Mouse (Mus musculus) neural tube, embryonic 15.5 days (tissue): ENCODE results near the gene Iqce. TPM values are rescaled to one million over a fixed set of nuclear protein-coding genes. Genes with fewer than 3 reads are reported as not detected.
A peak's percentile ranks its signal among the peaks of the same experiment; 100 is the strongest.

Source experiments
- ATAC-seq: fragments of 200-750 bp; cut with Nextera tagmentation; 2 replicates; pipeline ENCODE4 v1.8.0; 2017; ENCODE audit warnings: mild to moderate bottlenecking, moderate TSS enrichment, moderate library complexity; ENCODE audit not compliant: low FRiP score
- H3K27ac ChIP-seq: fragments of 300-500 bp; sonication (generic); replicated peaks from 2 replicates; pipeline ENCODE4 v1.5.1; 2015; ENCODE audit warnings: mild to moderate bottlenecking, inconsistent platforms
- H3K27me3 ChIP-seq: fragments of 300-500 bp; sonication (generic); replicated peaks from 2 replicates; pipeline ENCODE4 v1.6.1; 2015; ENCODE audit warnings: inconsistent platforms
- H3K36me3 ChIP-seq: fragments of 300-500 bp; sonication (generic); 2 replicates; pipeline ENCODE4 v1.6.1; 2015; ENCODE audit warnings: inconsistent platforms
- H3K4me1 ChIP-seq: fragments of 300-500 bp; sonication (generic); 2 replicates; pipeline ENCODE4 v1.6.1; 2015; ENCODE audit warnings: inconsistent platforms
- H3K4me2 ChIP-seq: fragments of 300-500 bp; sonication (generic); 2 replicates; pipeline ENCODE4 v1.6.1; 2015; ENCODE audit warnings: inconsistent platforms, mild to moderate bottlenecking, moderate library complexity
- H3K4me3 ChIP-seq: fragments of 300-500 bp; sonication (generic); replicated peaks from 2 replicates; pipeline ENCODE4 v1.5.1; 2015; ENCODE audit warnings: mild to moderate bottlenecking, inconsistent platforms
- H3K9ac ChIP-seq: fragments of 300-500 bp; sonication (generic); replicated peaks from 2 replicates; pipeline ENCODE4 v1.6.1; 2015; ENCODE audit warnings: mild to moderate bottlenecking, inconsistent platforms
- H3K9me3 ChIP-seq: fragments of 300-500 bp; sonication (generic); replicated peaks from 2 replicates; pipeline ENCODE4 v1.6.1; 2016; ENCODE audit warnings: inconsistent platforms
- WGBS: fragments of 180-500 bp; shearing (Covaris S2); methylation state at CpG from one replicate; pipeline ENCODE4 v1.1.7; 2015; ENCODE audit warnings: mixed read lengths; 5-methylcytosine and 5-hydroxymethylcytosine counted together
- polyA plus RNA-seq: library from polyadenylated mRNA; unstranded; fragments of >200 nt; fragmentation: Nextera tagmentation; extraction: Ambion mirVana; gene quantifications from 2 replicates; pipeline ENCODE4 v1.2.1, GENCODE M21; 2015

Gene Iqce
- polyA plus RNA-seq, 1 experiment from 2014 or later = 26.2 TPM

- H3K9me3 ChIP-seq = no peaks in the 10 kb centered on the region
- ATAC-seq = no peak
Measured at GRCm38 (mm10) chr5:140703480-140704377, 1.6 kb upstream of the Iqce start.

GRCm38 (mm10) chr5:140702618-140703175 lies 519 bp upstream of the Iqce start:
- Histone ChIP-seq H3K4me3 (peak overlapping the region; percentile 76), H3K9me3 (no peaks in the 10 kb centered on the region), H3K9ac (peak overlapping the region; percentile 89), H3K4me2 (peak overlapping the region; percentile 85), H3K27ac (peak overlapping the region; percentile 92), H3K27me3 (no peaks in the 10 kb centered on the region), H3K36me3 (peaks cover 5% of the 10 kb centered on the region), H3K4me1 (peaks cover 50% of the 10 kb centered on the region)
- 63% methylated on average over 19 of the region's 19 CpGs for WGBS
- no peak for ATAC-seq

More at GRCm38 (mm10) chr5:140703480-140704377, 1.6 kb upstream of the Iqce start:
- Histone ChIP-seq H3K4me1 (peaks cover 50% of the 10 kb centered on the region), H3K4me2 (peak overlapping the region; percentile 81), H3K36me3 (0 out of 2 replicates have a peak, but pooled peaks cover 5% of the 10 kb centered on the region), H3K4me3 (peak overlapping the region; percentile 62), H3K9ac (peak overlapping the region; percentile 55), H3K27ac (peak overlapping the region; percentile 97), H3K27me3 (no peaks in the 10 kb centered on the region)
- WGBS = 46% methylated on average over 17 of the region's 17 CpGs

- peak overlapping the region; percentile 76 for H3K4me3 ChIP-seq
- peak overlapping the region; percentile 89 for H3K9ac ChIP-seq
- H3K9me3 ChIP-seq = no peaks in the 10 kb centered on the region
- peak overlapping the region; percentile 92 for H3K27ac ChIP-seq
- H3K27me3 ChIP-seq = no peaks in the 10 kb centered on the region
- H3K4me1 ChIP-seq = peaks cover 52% of the 10 kb centered on the region
- ATAC-seq = peak; percentile 0; the same call in 1 of the 2 replicates
- H3K36me3 ChIP-seq = peaks cover 15% of the 10 kb centered on the region
- 0% methylated on average over 25 of the region's 25 CpGs for WGBS
- H3K4me2 ChIP-seq = peak overlapping the region; percentile 85
Measured at GRCm38 (mm10) chr5:140701661-140702060, 517 bp downstream of the Iqce start.

GRCm38 (mm10) chr5:140699776-140700175 lies 2.4 kb downstream of the Iqce start:
- no peak for ATAC-seq
- Histone ChIP-seq H3K4me2 (no peak overlapping the region), H3K27ac (no peak overlapping the region), H3K9ac (0 out of 2 replicates have a peak overlapping the region, but pooled peaks have one; percentile 6), H3K4me1 (peaks cover 37% of the 10 kb centered on the region), H3K9me3 (no peaks in the 10 kb centered on the region), H3K36me3 (peaks cover 29% of the 10 kb centered on the region), H3K27me3 (no peaks in the 10 kb centered on the region), H3K4me3 (no peak overlapping the region)
- 84% methylated on average over 9 of the region's 9 CpGs for WGBS

- H3K4me1 ChIP-seq = peaks cover 13% of the 10 kb centered on the region
- ATAC-seq = no peak
- H3K4me3 ChIP-seq = no peak overlapping the region
Measured at GRCm38 (mm10) chr5:140695987-140696386, 6.2 kb downstream of the Iqce start.

GRCm38 (mm10) chr5:140688434-140688833 lies 13.7 kb downstream of the Iqce start:
- ATAC-seq = no peak
- H3K36me3 ChIP-seq = peaks cover 52% of the 10 kb centered on the region
- H3K9me3 ChIP-seq = no peaks in the 10 kb centered on the region
- H3K4me1 ChIP-seq = no peaks in the 10 kb centered on the region
- no peak overlapping the region for H3K9ac ChIP-seq
- no peaks in the 10 kb centered on the region for H3K27me3 ChIP-seq
- 63% methylated on average over 3 of the region's 3 CpGs for WGBS
- H3K27ac ChIP-seq = no peak overlapping the region
- no peak overlapping the region for H3K4me2 ChIP-seq
- no peak overlapping the region for H3K4me3 ChIP-seq

More at GRCm38 (mm10) chr5:140695987-140696386, 6.2 kb downstream of the Iqce start:
- Histone ChIP-seq H3K36me3 (peaks cover 48% of the 10 kb centered on the region), H3K9me3 (no peaks in the 10 kb centered on the region), H3K9ac (no peak overlapping the region), H3K27ac (no peak overlapping the region), H3K27me3 (no peaks in the 10 kb centered on the region), H3K4me2 (no peak overlapping the region)
- 84% methylated on average over 7 of the region's 7 CpGs for WGBS

- Histone ChIP-seq H3K27me3 (no peaks in the 10 kb centered on the region), H3K9me3 (no peaks in the 10 kb centered on the region), H3K9ac (no peak overlapping the region), H3K4me1 (no peaks in the 10 kb centered on the region), H3K4me2 (no peak overlapping the region), H3K36me3 (peaks cover 35% of the 10 kb centered on the region), H3K27ac (no peak overlapping the region), H3K4me3 (no peak overlapping the region)
- 59% methylated on average over 16 of the region's 16 CpGs for WGBS
- ATAC-seq = peak; percentile 45; the same call in 1 of the 2 replicates
Measured at GRCm38 (mm10) chr5:140684343-140685148, 17.6 kb downstream of the Iqce start.

- Histone ChIP-seq H3K9me3 (no peaks in the 10 kb centered on the region), H3K36me3 (peaks cover 43% of the 10 kb centered on the region), H3K9ac (no peak overlapping the region), H3K4me1 (no peaks in the 10 kb centered on the region), H3K27me3 (no peaks in the 10 kb centered on the region), H3K4me2 (no peak overlapping the region), H3K4me3 (no peak overlapping the region), H3K27ac (no peak overlapping the region)
- ATAC-seq = no peak
- 94% methylated on average over 6 of the region's 6 CpGs for WGBS
Measured at GRCm38 (mm10) chr5:140682113-140682512, 20.1 kb downstream of the Iqce start.

GRCm38 (mm10) chr5:140680950-140681349 lies 21.2 kb downstream of the Iqce start:
- Histone ChIP-seq H3K27ac (no peak overlapping the region), H3K4me3 (no peak overlapping the region), H3K9ac (no peak overlapping the region), H3K27me3 (no peaks in the 10 kb centered on the region), H3K9me3 (no peaks in the 10 kb centered on the region), H3K4me2 (no peak overlapping the region), H3K4me1 (0 out of 2 replicates have a peak, but pooled peaks cover under 1% of the 10 kb centered on the region), H3K36me3 (peaks cover 48% of the 10 kb centered on the region)
- ATAC-seq = no peak
- WGBS = 94% methylated on average over 1 of the region's 1 CpGs

- Histone ChIP-seq H3K27ac (no peak overlapping the region), H3K4me3 (no peak overlapping the region), H3K9me3 (no peaks in the 10 kb centered on the region), H3K36me3 (peaks cover 50% of the 10 kb centered on the region), H3K4me1 (peaks cover 9% of the 10 kb centered on the region), H3K27me3 (no peaks in the 10 kb centered on the region), H3K9ac (no peak overlapping the region), H3K4me2 (no peak overlapping the region)
- ATAC-seq = no peak
- 88% methylated on average over 6 of the region's 6 CpGs for WGBS
Measured at GRCm38 (mm10) chr5:140680051-140680450, 22.1 kb downstream of the Iqce start.

GRCm38 (mm10) chr5:140677137-140677536 lies 25.0 kb downstream of the Iqce start:
- H3K4me3 ChIP-seq = no peak overlapping the region
- H3K4me2 ChIP-seq = no peak overlapping the region
- no peak overlapping the region for H3K27ac ChIP-seq
- peaks cover 14% of the 10 kb centered on the region for H3K4me1 ChIP-seq
- H3K9ac ChIP-seq = no peak overlapping the region
- no peaks in the 10 kb centered on the region for H3K27me3 ChIP-seq
- H3K9me3 ChIP-seq = no peaks in the 10 kb centered on the region
- whole genome bisulfite sequencing = 91% methylated on average over 6 of the region's 6 CpGs
- no peak for ATAC-seq
- H3K36me3 ChIP-seq = peaks cover 59% of the 10 kb centered on the region
